Mouse (Mus musculus) liver, adult 2 months (tissue): ENCODE results near the gene Gse1. TPM values are rescaled to one million over a fixed set of nuclear protein-coding genes. Genes with fewer than 3 reads are reported as not detected.
"Not testable (repeated sequence)": the region's sequence is repeated elsewhere in the genome, so short reads cannot be mapped to it uniquely, and the experiment has no call there.

Source experiments
- DNase-seq: peaks from one replicate; pipeline ENCODE4 v3.0.0-alpha.2; 2011; ENCODE audit warnings: low read depth, low spot score; ENCODE audit errors: extremely low read depth
- H3K27ac ChIP-seq: fragments of 200-500 bp; replicated peaks from 2 replicates; pipeline ENCODE4 v1.5.1; 2012; ENCODE audit warnings: low read depth, mild to moderate bottlenecking, control low read depth, inconsistent platforms, low read length; ENCODE audit not compliant: insufficient read depth
- H3K27me3 ChIP-seq: fragments of 200-500 bp; 2 replicates; pipeline ENCODE4 v1.6.1; 2012; ENCODE audit warnings: mild to moderate bottlenecking, moderate library complexity, low read length, inconsistent platforms; ENCODE audit not compliant: control insufficient read depth, insufficient read depth
- H3K36me3 ChIP-seq: fragments of 200-500 bp; 2 replicates; pipeline ENCODE4 v1.6.1; 2012; ENCODE audit warnings: low read length, inconsistent platforms; ENCODE audit not compliant: control insufficient read depth, insufficient read depth
- H3K4me1 ChIP-seq: fragments of 200-500 bp; 2 replicates; pipeline ENCODE4 v1.6.1; 2011; ENCODE audit warnings: low read length; ENCODE audit not compliant: control insufficient read depth, insufficient read depth
- H3K4me3 ChIP-seq: fragments of 200-500 bp; 2 replicates; pipeline ENCODE4 v1.5.1; 2011; ENCODE audit warnings: low read depth, mild to moderate bottlenecking, control low read depth, low read length, moderate library complexity; ENCODE audit not compliant: insufficient read depth
- H3K79me2 ChIP-seq: fragments of 200-500 bp; 2 replicates; pipeline ENCODE4 v1.6.1; 2012; ENCODE audit warnings: inconsistent platforms, mild to moderate bottlenecking, low read length, moderate library complexity; ENCODE audit not compliant: control insufficient read depth, insufficient read depth
- H3K9ac ChIP-seq: fragments of 200-500 bp; 2 replicates; pipeline ENCODE4 v1.6.1; 2012; ENCODE audit warnings: low read depth, mild to moderate bottlenecking, control low read depth, inconsistent platforms, low read length
- CTCF ChIP-seq: fragments of 200-500 bp; IDR thresholded peaks from 2 replicates; pipeline ENCODE4 v1.5.1; 2011; ENCODE audit warnings: low read depth, low read length, control low read depth
- POLR2A ChIP-seq: fragments of 200-500 bp; IDR thresholded peaks from 2 replicates; pipeline ENCODE4 v1.6.1; 2011; ENCODE audit warnings: low read length, control low read depth; ENCODE audit not compliant: insufficient read depth; ENCODE audit errors: extremely low read depth
- WGBS: fragments of 180-500 bp; shearing (Covaris S2); methylation state at CpG from one replicate; pipeline ENCODE4 v1.1.7; 2018; 5-methylcytosine and 5-hydroxymethylcytosine counted together
- polyA plus RNA-seq: library from polyadenylated mRNA; depleted of rRNA; stranded (reverse); fragments of >200 nt; gene quantifications from 2 replicates; pipeline ENCODE4 v1.2.3, GENCODE M21; 2012
- total RNA-seq: library from RNA; depleted of rRNA; stranded (reverse); fragments of >200 nt; gene quantifications from 2 replicates; pipeline ENCODE4 v1.2.3, GENCODE M21; 2014

The Gse1 gene
- total and polyA plus RNA-seq, 2 experiments: 2.6 to 10.0 TPM

- DNase-seq: no peak
- WGBS: 74% methylated on average over 7 of the region's 7 CpGs
- Histone ChIP-seq H3K27ac (no peak overlapping the region), H3K27me3 (no peaks in the 10 kb centered on the region), H3K4me3 (no peak overlapping the region), H3K4me1 (no peaks in the 10 kb centered on the region), H3K36me3 (no peaks in the 10 kb centered on the region), H3K79me2 (no peaks in the 10 kb centered on the region; the same call in 1 of the 2 replicates), H3K9ac (no peak overlapping the region)
- no peak for TF ChIP-seq POLR2A
- TF ChIP-seq CTCF: no peak
Measured at GRCm38 (mm10) chr8:120331027-120331426, 102.8 kb downstream of the Gse1 start.

- no peak for DNase-seq
- no peak overlapping the region for H3K4me3 ChIP-seq
- H3K27ac ChIP-seq: no peak overlapping the region
Measured at GRCm38 (mm10) chr8:120332379-120333229, 104.3 kb downstream of the Gse1 start.

GRCm38 (mm10) chr8:120333681-120334080, 105.4 kb downstream of the Gse1 start:
- TF ChIP-seq POLR2A (no peak), CTCF (no peak)
- H3K4me1 ChIP-seq: no peaks in the 10 kb centered on the region
- no peaks in the 10 kb centered on the region for H3K27me3 ChIP-seq
- H3K36me3 ChIP-seq: no peaks in the 10 kb centered on the region
- H3K79me2 ChIP-seq: no peaks in the 10 kb centered on the region; the same call in 1 of the 2 replicates
- H3K9ac ChIP-seq: no peak overlapping the region
- no peak overlapping the region for H3K27ac ChIP-seq
- no peak overlapping the region for H3K4me3 ChIP-seq
- DNase-seq: no peak
- WGBS: 92% methylated on average over 4 of the region's 4 CpGs

More at GRCm38 (mm10) chr8:120332379-120333229, 104.3 kb downstream of the Gse1 start:
- 76% methylated on average over 16 of the region's 16 CpGs for WGBS
- no peaks in the 10 kb centered on the region for H3K27me3 ChIP-seq
- no peak overlapping the region for H3K9ac ChIP-seq
- H3K36me3 ChIP-seq: no peaks in the 10 kb centered on the region
- no peaks in the 10 kb centered on the region; the same call in 1 of the 2 replicates for H3K79me2 ChIP-seq
- TF ChIP-seq POLR2A (no peak), CTCF (peak; percentile 53)
- H3K4me1 ChIP-seq: no peaks in the 10 kb centered on the region

- H3K9ac ChIP-seq, H3K27me3 ChIP-seq, H3K79me2 ChIP-seq, H3K36me3 ChIP-seq, H3K4me3 ChIP-seq, DNase-seq, H3K4me1 ChIP-seq: not testable (repeated sequence)
- 83% methylated on average over 3 of the region's 3 CpGs for WGBS
- 0 out of 2 replicates have a peak overlapping the region, but pooled peaks have one; percentile 18 for H3K27ac ChIP-seq
Measured at GRCm38 (mm10) chr8:120334261-120334660, 106.0 kb downstream of the Gse1 start.

GRCm38 (mm10) chr8:120334878-120335261, 106.6 kb downstream of the Gse1 start:
- no peak overlapping the region for H3K27ac ChIP-seq
- DNase-seq: no peak
- H3K4me3 ChIP-seq: no peak overlapping the region

More at GRCm38 (mm10) chr8:120334878-120335261, 106.6 kb downstream of the Gse1 start:
- 68% methylated on average over 5 of the region's 5 CpGs for WGBS
- Histone ChIP-seq H3K9ac (no peak overlapping the region), H3K79me2 (no peaks in the 10 kb centered on the region), H3K36me3 (no peaks in the 10 kb centered on the region), H3K4me1 (peaks cover 4% of the 10 kb centered on the region; the same call in 1 of the 2 replicates), H3K27me3 (no peaks in the 10 kb centered on the region)
- TF ChIP-seq POLR2A (no peak), CTCF (no peak)
